Mouse (Mus musculus) liver, embryonic 11.5 days (tissue): ENCODE data around the gene Akt3. TPM values are rescaled to one million over a fixed set of nuclear protein-coding genes. Genes with fewer than 3 reads are reported as not detected.

Experiments used
- ATAC-seq: fragments of 200-750 bp; cut with Nextera tagmentation; replicated peaks from 2 replicates; pipeline ENCODE4 v1.8.0; 2017; ENCODE audit warnings: moderate number of reproducible peaks, mild to moderate bottlenecking, moderate TSS enrichment, moderate library complexity; ENCODE audit not compliant: low FRiP score
- DNase-seq: peaks from one replicate; pipeline ENCODE4 v3.0.0-alpha.2; 2017; ENCODE audit warnings: low spot score
- H3K27ac ChIP-seq: fragments of 300-500 bp; sonication (generic); 2 replicates; pipeline ENCODE4 v1.5.1; 2014; ENCODE audit warnings: mild to moderate bottlenecking, low read depth, low read length, control low read depth
- H3K27me3 ChIP-seq: fragments of 300-500 bp; sonication (generic); replicated peaks from 2 replicates; pipeline ENCODE4 v1.6.1; 2014; ENCODE audit warnings: low read length, mixed read lengths; ENCODE audit not compliant: control insufficient read depth, insufficient read depth
- H3K36me3 ChIP-seq: fragments of 300-500 bp; sonication (generic); 2 replicates; pipeline ENCODE4 v1.6.1; 2014; ENCODE audit warnings: mild to moderate bottlenecking, low read length, moderate library complexity, mixed read lengths; ENCODE audit not compliant: control insufficient read depth, insufficient read depth
- H3K4me1 ChIP-seq: fragments of 300-500 bp; sonication (generic); replicated peaks from 2 replicates; pipeline ENCODE4 v1.6.1; 2014; ENCODE audit warnings: low read length, mixed read lengths; ENCODE audit not compliant: control insufficient read depth, insufficient read depth
- H3K4me2 ChIP-seq: fragments of 300-500 bp; sonication (generic); 2 replicates; pipeline ENCODE4 v1.6.1; 2014; ENCODE audit warnings: mild to moderate bottlenecking, control low read depth, moderate library complexity
- H3K4me3 ChIP-seq: fragments of 300-500 bp; sonication (generic); 2 replicates; pipeline ENCODE4 v1.5.1; 2014; ENCODE audit warnings: low read depth, low read length, control low read depth
- H3K9ac ChIP-seq: fragments of 300-500 bp; sonication (generic); 2 replicates; pipeline ENCODE4 v1.6.1; 2014; ENCODE audit warnings: low read depth, low read length, control low read depth
- H3K9me3 ChIP-seq: fragments of 300-500 bp; sonication (generic); 2 replicates; pipeline ENCODE4 v1.6.1; 2016; ENCODE audit warnings: low read length, inconsistent platforms, mixed read lengths; ENCODE audit not compliant: control insufficient read depth
- WGBS: fragments of 180-500 bp; shearing (Covaris S2); extraction: QIAGEN DNeasy Blood & Tissue Kit; methylation state at CpG from one replicate; pipeline ENCODE4 v1.1.7; 2014; 5-methylcytosine and 5-hydroxymethylcytosine counted together
- polyA plus RNA-seq: library from polyadenylated mRNA; unstranded; fragments of >200 nt; fragmentation: Nextera tagmentation; extraction: Ambion mirVana; gene quantifications from 2 replicates; pipeline ENCODE4 v1.2.1, GENCODE M21; 2014

The Akt3 gene
- polyA plus RNA-seq, 1 experiment from 2014 or later = 4.3 TPM

DNA sequence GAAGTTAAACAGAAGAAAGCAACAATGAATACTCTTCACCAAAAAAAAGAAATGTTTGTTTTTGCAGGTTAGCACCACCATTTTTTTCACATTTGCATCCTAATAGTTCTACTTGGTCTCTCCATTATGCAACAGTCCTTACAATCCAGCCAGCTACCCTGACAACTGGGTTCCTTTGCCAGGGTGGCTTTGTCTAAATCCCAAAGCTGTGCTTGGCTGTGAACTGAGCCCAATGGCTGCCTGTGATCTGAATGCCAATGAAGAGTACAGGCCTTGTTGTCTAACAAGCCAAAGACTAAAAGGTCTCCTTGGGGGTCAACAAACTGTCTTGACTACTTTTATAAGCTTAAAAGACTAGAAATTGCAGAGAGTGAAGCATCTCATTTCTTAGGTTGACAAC is 82.6 kb downstream of the Akt3 start:
- H3K4me2 ChIP-seq = no peak overlapping the region

GRCm38 (mm10) chr1:177171300-177171699 is 86.7 kb downstream of the Akt3 start:
- Histone ChIP-seq H3K4me2 (no peak overlapping the region), H3K9ac (no peak overlapping the region), H3K27me3 (no peaks in the 10 kb centered on the region), H3K4me1 (no peaks in the 10 kb centered on the region), H3K9me3 (no peaks in the 10 kb centered on the region), H3K36me3 (no peaks in the 10 kb centered on the region), H3K27ac (no peak overlapping the region), H3K4me3 (no peak overlapping the region)
- ATAC-seq (no peak), DNase-seq (no peak)

More for the DNA sequence above, 82.6 kb downstream of the Akt3 start:
- Histone ChIP-seq H3K27me3 (no peaks in the 10 kb centered on the region), H3K9me3 (no peaks in the 10 kb centered on the region), H3K36me3 (no peaks in the 10 kb centered on the region), H3K4me3 (no peak overlapping the region), H3K27ac (no peak overlapping the region), H3K9ac (no peak overlapping the region), H3K4me1 (no peaks in the 10 kb centered on the region)
- no peak for DNase-seq
- no peak for ATAC-seq

DNA sequence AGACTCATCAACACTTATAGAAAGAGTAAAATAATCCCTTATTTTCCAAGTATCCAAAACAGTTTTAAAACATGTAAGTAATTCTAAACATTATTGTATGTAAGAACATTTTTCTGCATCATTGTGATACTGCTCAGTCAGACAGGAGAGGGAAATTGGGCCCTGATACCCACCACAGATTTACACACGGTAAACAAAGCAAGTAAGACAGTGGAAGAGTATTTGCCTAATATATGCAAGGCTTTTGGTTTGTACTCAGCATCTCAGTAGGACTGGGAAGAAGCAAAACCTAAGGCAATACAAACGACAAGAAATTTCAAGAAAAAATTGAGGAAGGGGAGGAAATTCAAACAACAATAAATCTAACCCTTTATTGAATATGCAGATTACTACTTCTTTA is 92.2 kb downstream of the Akt3 start:
- Histone ChIP-seq H3K9me3 (no peaks in the 10 kb centered on the region), H3K4me2 (no peak overlapping the region), H3K36me3 (no peaks in the 10 kb centered on the region), H3K4me1 (no peaks in the 10 kb centered on the region), H3K27ac (no peak overlapping the region), H3K9ac (no peak overlapping the region), H3K4me3 (no peak overlapping the region), H3K27me3 (no peaks in the 10 kb centered on the region)
- 64% methylated on average over 2 of the region's 2 CpGs for WGBS
- ATAC-seq = no peak
- no peak for DNase-seq

- Histone ChIP-seq H3K27ac (no peak overlapping the region), H3K9me3 (no peaks in the 10 kb centered on the region), H3K4me1 (no peaks in the 10 kb centered on the region), H3K4me2 (no peak overlapping the region), H3K27me3 (no peaks in the 10 kb centered on the region), H3K36me3 (no peaks in the 10 kb centered on the region), H3K9ac (no peak overlapping the region), H3K4me3 (no peak overlapping the region)
- DNase-seq (no peak), ATAC-seq (no peak)
- 72% methylated on average over 2 of the region's 2 CpGs for WGBS
Measured at GRCm38 (mm10) chr1:177165336-177165735, 92.7 kb downstream of the Akt3 start.

- DNase-seq (no peak), ATAC-seq (no peak)
- Histone ChIP-seq H3K4me1 (no peaks in the 10 kb centered on the region), H3K9ac (no peak overlapping the region), H3K4me3 (no peak overlapping the region), H3K9me3 (no peaks in the 10 kb centered on the region), H3K27me3 (no peaks in the 10 kb centered on the region), H3K4me2 (no peak overlapping the region), H3K27ac (no peak overlapping the region), H3K36me3 (no peaks in the 10 kb centered on the region)
- 53% methylated on average over 11 of the region's 11 CpGs for WGBS
Measured at GRCm38 (mm10) chr1:177150344-177151021, 107.5 kb downstream of the Akt3 start.

DNA sequence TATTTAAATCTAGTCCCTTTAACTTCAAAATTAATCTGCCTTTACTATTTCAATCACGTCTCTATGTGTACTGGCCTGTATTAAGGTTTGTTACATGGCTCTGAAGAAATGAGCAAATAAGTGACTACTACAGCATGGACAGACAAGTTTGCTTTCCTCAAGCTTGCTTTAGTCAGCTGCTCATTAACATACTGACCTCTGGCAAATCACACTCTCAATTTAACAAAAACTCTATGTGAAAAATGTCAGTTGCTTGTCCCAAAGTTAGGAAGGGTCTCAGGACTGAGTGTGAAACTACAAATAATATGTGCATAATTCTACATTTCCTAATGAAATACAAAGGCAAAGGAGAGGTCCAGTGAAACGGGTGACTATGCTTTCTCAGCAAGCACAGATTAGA is 109.3 kb downstream of the Akt3 start:
- no peaks in the 10 kb centered on the region for H3K27me3 ChIP-seq
- no peak for DNase-seq
- 71% methylated on average over 2 of the region's 2 CpGs for WGBS

GRCm38 (mm10) chr1:177141468-177141867 is 116.5 kb downstream of the Akt3 start:
- Histone ChIP-seq H3K27me3 (no peaks in the 10 kb centered on the region), H3K4me3 (no peak overlapping the region), H3K9ac (no peak overlapping the region), H3K36me3 (no peaks in the 10 kb centered on the region), H3K4me1 (no peaks in the 10 kb centered on the region), H3K27ac (no peak overlapping the region), H3K9me3 (no peaks in the 10 kb centered on the region), H3K4me2 (no peak overlapping the region)
- DNase-seq (no peak), ATAC-seq (no peak)
- WGBS = 84% methylated on average over 2 of the region's 2 CpGs

More for the DNA sequence above, 109.3 kb downstream of the Akt3 start:
- Histone ChIP-seq H3K27ac (no peak overlapping the region), H3K4me1 (no peaks in the 10 kb centered on the region), H3K9ac (no peak overlapping the region), H3K9me3 (no peaks in the 10 kb centered on the region), H3K4me2 (no peak overlapping the region), H3K4me3 (no peak overlapping the region), H3K36me3 (no peaks in the 10 kb centered on the region)
- ATAC-seq = no peak

DNA sequence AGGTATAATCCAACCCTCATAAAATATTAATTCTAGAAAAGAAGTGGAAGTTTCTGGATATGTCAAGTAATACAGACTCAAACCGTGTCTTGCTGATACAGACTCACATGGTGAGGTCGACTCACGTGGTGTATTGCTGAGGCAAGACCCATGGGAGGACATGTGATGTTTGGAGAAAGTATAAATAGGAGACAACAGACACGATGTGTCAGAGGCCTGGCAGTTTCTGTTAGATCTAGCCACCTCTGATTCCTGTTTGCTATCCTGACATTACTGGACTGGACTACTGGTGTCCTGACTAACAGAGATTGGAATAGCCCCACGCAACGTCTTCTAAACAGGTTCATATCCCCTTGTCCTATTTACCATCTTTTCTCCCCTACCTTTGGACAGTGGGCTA is 118.4 kb downstream of the Akt3 start:
- no peak overlapping the region for H3K9ac ChIP-seq
- no peaks in the 10 kb centered on the region for H3K4me1 ChIP-seq
- H3K4me3 ChIP-seq = no peak overlapping the region
- no peak overlapping the region for H3K27ac ChIP-seq
- DNase-seq = no peak
- no peaks in the 10 kb centered on the region for H3K36me3 ChIP-seq
- no peak for ATAC-seq
- no peak overlapping the region for H3K4me2 ChIP-seq
- H3K27me3 ChIP-seq = no peaks in the 10 kb centered on the region
- H3K9me3 ChIP-seq = no peaks in the 10 kb centered on the region
- WGBS = 82% methylated on average over 6 of the region's 6 CpGs

DNA sequence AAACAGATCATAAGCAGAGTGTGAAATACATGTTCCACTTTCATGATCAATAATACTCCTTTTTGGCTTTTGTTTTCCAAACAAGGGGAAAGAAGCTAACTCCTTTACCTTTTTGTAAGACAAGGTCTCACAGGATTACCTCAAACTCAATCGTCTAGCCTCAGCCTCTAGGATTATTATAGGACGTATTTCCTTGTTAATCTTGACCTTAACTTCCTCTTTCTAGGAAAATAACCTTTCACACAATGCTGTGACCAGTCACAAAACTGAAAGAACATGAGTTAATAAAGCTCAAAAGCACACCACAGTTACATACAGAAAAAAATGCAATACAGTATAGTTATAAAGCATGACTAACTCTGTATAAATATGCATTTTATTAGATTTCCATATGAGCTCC is 126.5 kb downstream of the Akt3 start:
- Histone ChIP-seq H3K4me2 (no peak overlapping the region), H3K4me3 (no peak overlapping the region), H3K36me3 (no peaks in the 10 kb centered on the region), H3K27me3 (no peaks in the 10 kb centered on the region), H3K9ac (no peak overlapping the region), H3K27ac (no peak overlapping the region), H3K4me1 (no peaks in the 10 kb centered on the region), H3K9me3 (no peaks in the 10 kb centered on the region)
- ATAC-seq (no peak), DNase-seq (no peak)
- 45% methylated on average over 2 of the region's 2 CpGs for WGBS
